Mouse (Mus musculus) left cerebral cortex, postnatal 36 days (tissue): ENCODE measurements around the gene Cst3. TPM values are rescaled to one million over a fixed set of nuclear protein-coding genes. Genes with fewer than 3 reads are reported as not detected.

Experiments
- DNase-seq, 2 experiments: peaks; one replicate each; pipeline ENCODE4 v3.0.0; 2021 to 2022; ENCODE audit warnings: low spot score in 2 of 2, mixed read lengths in 1 of 2
- intact Hi-C: fragments of 180-260 bp; cut with DNase I; formaldehyde crosslinking; loops from one replicate; pipeline ENCODE4 v1.15.1; 2025
- total RNA-seq, 2 experiments: library from RNA; stranded (reverse); gene quantifications; 2 replicates each; pipeline ENCODE4 v1.2.3; 2021

Gene Cst3
- total RNA-seq, 2 experiments from 2014 or later, result 1,774 to 2,100 TPM

DNA sequence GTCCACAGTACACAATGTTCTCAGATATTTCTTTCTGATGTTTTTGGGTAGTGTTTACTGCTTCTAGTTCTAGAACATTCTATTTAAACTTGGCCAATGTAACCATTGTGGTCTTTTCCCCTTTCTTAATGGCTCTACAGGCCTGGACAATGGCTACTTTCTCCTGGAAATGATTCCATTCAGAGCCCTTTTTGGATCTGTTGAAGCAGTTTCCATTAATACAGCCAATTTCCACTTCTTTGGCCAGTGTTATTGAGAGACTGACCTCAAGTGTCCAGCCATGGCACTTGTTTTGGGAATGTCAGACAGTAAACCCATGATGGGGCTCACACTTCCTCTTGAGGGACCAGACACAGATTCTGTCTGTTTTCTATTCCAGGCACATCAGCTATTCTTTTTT is 13.8 kb downstream of the Cst3 start:
- DNase-seq, result no peak
- intact Hi-C loops, result no loop called here

GRCm38 (mm10) chr2:148860993-148861392 is 14.5 kb downstream of the Cst3 start:
- DNase-seq, result no peak
- intact Hi-C loops, result no loop called here

- DNase-seq, result no peak
- intact Hi-C loops, result loop anchor here (10.0 kb wide), 1 partner anchor 183 kb away; the partner anchor contains the start of gene Nxt1
These were observed 18.0 kb downstream of the Cst3 start for GRCm38 (mm10) chr2:148857506-148857905.

DNA sequence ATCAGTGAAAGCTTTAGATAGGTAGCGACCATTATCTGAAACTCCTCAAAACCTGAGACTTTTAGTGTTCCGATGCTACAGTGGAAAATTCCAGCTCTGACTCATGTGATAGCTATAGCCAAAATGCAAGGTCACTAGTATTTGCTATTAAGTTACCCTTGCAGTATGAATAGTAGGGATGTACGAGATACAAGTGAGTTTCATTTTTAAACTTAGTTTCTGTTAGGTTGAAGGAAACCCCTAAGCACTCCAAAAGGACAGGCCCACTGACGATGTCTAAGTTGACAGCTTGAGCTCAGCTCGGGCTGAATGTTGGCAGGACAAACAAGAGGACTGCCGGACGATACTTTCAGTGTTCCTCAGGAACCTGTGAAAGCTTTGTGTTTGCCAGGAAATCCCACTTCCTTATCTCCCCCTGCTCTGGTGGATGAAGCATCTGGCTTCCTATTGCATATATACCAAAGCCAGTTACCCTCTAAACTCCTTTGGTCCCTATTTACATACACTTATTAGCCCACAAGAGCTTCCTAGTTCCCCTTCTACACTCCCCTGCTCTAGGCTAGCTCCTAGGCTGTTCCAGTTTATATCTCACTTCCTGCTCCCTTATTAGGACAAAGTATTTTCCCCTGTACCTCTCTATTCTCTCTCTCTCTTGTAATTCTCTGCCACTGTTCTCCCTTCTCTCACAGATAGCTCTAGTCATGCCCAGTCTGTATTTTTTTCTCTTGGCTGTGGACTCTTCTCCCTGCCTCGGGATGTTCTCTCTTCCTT is 18.7 kb downstream of the Cst3 start:
- intact Hi-C loops, result loop anchor here (10.0 kb wide), 1 partner anchor 182 kb away; the partner anchor contains the start of gene Nxt1
- no peak for DNase-seq

DNA sequence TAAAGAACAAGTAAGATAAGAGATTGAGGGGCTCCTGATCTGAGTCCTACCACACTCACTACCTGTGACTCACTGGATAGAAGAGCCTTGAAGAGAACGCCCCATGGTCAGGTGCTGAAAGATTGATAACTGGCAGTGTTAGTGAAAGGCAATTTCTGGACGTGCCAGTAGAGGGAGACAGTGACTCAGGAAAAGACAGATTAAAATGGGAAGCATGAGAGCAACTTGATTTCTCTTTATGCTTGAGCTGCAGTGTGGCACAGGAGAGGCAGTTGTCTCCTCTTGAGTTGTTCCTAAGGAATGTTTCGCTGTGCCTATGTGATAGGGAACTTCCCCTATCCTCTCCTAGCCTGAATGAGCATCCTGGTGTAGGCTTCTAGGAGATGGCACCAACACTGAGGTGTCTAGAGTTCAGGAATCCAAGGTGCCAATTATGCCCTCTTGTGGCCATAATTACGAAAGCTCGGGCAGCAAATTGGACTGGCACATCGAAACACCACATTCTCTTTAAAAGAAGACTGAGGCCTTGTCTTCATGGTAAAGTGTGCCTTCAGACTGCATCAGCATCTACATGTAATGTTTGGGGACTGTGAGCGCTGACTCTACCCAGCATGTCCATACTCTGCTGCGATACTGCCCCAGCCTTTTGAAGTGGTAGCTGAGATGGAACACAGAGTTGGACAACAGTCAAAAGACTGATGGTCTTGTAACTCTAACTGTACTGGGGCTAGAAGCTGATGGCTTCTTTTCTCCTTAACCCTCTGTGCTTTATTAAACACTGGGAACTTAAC is 24.2 kb downstream of the Cst3 start:
- peak; percentile 70 to 83 for DNase-seq
- intact Hi-C loops, result loop anchor here (1.0 to 10.0 kb wide), 3 partner anchors 51 to 177 kb away; partner anchors contain the start of genes Cstl1 and Nxt1

DNA sequence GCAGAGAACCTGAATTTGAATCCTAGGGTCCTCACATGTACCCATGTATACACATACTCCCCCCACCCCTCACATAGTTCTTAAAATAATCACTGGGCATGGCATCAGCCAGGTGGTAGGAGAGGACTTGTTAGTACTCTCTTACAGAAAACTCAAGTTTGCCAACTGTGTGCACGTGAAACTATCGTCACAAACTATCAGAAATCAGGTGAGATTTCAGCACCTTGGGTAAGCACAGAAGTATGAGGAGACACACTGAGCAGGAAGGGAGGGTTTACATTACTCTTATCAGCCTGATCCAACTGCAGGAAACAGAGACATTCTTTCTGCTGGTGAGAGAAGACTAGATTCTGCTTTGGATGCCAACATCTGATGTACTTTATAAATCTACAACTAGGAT is 36.3 kb downstream of the Cst3 start:
- intact Hi-C loops, result no loop called here
- DNase-seq, result no peak

GRCm38 (mm10) chr2:148838075-148838777 is 37.3 kb downstream of the Cst3 start:
- intact Hi-C loops, result no loop called here
- no peak for DNase-seq

DNA sequence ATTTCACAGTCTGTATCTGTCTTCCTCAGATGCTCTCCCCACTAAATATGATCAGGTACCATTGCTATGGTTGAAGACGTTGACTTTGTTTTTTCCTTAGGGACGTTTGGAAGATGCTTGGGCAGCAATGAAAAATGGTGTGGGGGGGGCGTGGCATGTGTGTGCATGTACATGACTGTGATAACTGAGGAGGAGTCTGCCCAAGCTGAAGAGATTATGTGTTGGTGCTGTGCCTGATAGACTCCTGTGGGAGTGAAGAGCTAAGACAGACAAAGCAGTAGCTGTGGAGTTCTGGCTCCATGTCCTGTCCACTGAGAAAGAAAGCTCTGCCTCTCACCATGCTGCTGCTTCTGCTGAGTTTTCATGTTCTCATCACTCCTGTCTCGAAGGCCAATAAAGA is 40.6 kb downstream of the Cst3 start, which contains the start of gene Cst9:
Gene Cst9 (plus strand): TSS at position 236 of the 400 bp plus-strand sequence.
- DNase-seq, result no peak
- intact Hi-C loops, result no loop called here

GRCm38 (mm10) chr2:148825986-148826385 is 49.5 kb downstream of the Cst3 start:
- no peak for DNase-seq
- intact Hi-C loops, result no loop called here

Other genes with a start within 250 kb of the Cst3 start
- 10 to 100 TPM; 11.5 to 11.9 TPM for gene Nxt1, start 203.1 kb downstream of the Cst3 start, total RNA-seq
- gene Gzf1, start 194.7 kb downstream of the Cst3 start, total RNA-seq, result 10 to 100 TPM; 27.6 to 28.1 TPM
- gene Napb, start 143.2 kb downstream of the Cst3 start, total RNA-seq, result 100 to 1,000 TPM; 342 to 359 TPM
- gene Cstl1, start 125.3 kb downstream of the Cst3 start, total RNA-seq, result 1 to 10 TPM; 1.5 TPM
- gene Cst11, start 104.2 kb downstream of the Cst3 start, total RNA-seq, result not detected
- not detected for gene 8030411F24Rik, start 93.7 kb downstream of the Cst3 start, total RNA-seq
- 1 to 10 TPM; 3.6 to 5.0 TPM for gene Cst12, start 86.3 kb downstream of the Cst3 start, total RNA-seq
- gene Cst8, start 76.9 kb downstream of the Cst3 start, total RNA-seq, result not detected
- gene Cst13, start 55.6 kb downstream of the Cst3 start, total RNA-seq, result not detected
- gene Cst9, start 40.5 kb downstream of the Cst3 start, total RNA-seq, result not detected
- gene 9230104L09Rik, start 10.7 kb downstream of the Cst3 start, total RNA-seq, result not detected
- not detected for gene Gm1330, start 127.6 kb upstream of the Cst3 start, total RNA-seq
- gene Gm10750, start 141.5 kb upstream of the Cst3 start, total RNA-seq, result not detected